Comparison of ENCODE assay signal across 25 mouse cellular contexts in genomic region chr3:138230266-138230665, GRCm38 (mm10). TPM values are rescaled to one million over a fixed set of nuclear protein-coding genes. Genes with fewer than 3 reads are reported as not detected.
"Had no signal": no experiment of that assay in that cellular context is flagged by ENCODE, and none has a peak within 500 bp of the region (broad histone marks: within the 10 kb centered on the region; RNA-seq: fewer than 3 reads in every experiment).

No protein-coding gene starts in this region.

- DNase-seq: kidney, postnatal 10 days; kidney, postnatal 36 days; layer of hippocampus, postnatal 36 days; lung, adult 18-20 months; lung, postnatal 10 days; lung, postnatal 36 days; thymus, adult 2 months; thymus, postnatal 14 days; thymus, postnatal 4 days had no signal

- H3K27ac ChIP-seq: kidney, embryonic 15.5 days; left cerebral cortex, adult 2 months; liver, embryonic 12.5 days; liver, embryonic 15.5 days; lung, embryonic 15.5 days; midbrain, embryonic 10.5 days; midbrain, embryonic 13.5 days; neural tube, embryonic 12.5 days; neural tube, embryonic 15.5 days; stomach, postnatal 0 days had no signal

- H3K36me3 ChIP-seq: kidney, embryonic 15.5 days; liver, embryonic 12.5 days; liver, embryonic 15.5 days; lung, embryonic 15.5 days; midbrain, embryonic 10.5 days; midbrain, embryonic 13.5 days; neural tube, embryonic 12.5 days; neural tube, embryonic 15.5 days had no signal

- H3K4me3 ChIP-seq: kidney, embryonic 15.5 days; left cerebral cortex, adult 2 months; liver, embryonic 12.5 days; liver, embryonic 15.5 days; lung, embryonic 15.5 days; megakaryocyte, embryonic 14.5 days; midbrain, embryonic 10.5 days; midbrain, embryonic 13.5 days; neural tube, embryonic 12.5 days; neural tube, embryonic 15.5 days had no signal

- H3K27me3 ChIP-seq: kidney, embryonic 15.5 days; liver, embryonic 12.5 days; liver, embryonic 15.5 days; lung, embryonic 15.5 days; midbrain, embryonic 13.5 days; neural tube, embryonic 12.5 days; neural tube, embryonic 15.5 days had no signal

- H3K4me1 ChIP-seq: liver, embryonic 12.5 days; liver, embryonic 15.5 days; lung, embryonic 15.5 days; midbrain, embryonic 13.5 days; neural tube, embryonic 12.5 days; neural tube, embryonic 15.5 days had no signal

- H3K9ac ChIP-seq: kidney, embryonic 15.5 days; liver, embryonic 12.5 days; liver, embryonic 15.5 days; lung, embryonic 15.5 days; midbrain, embryonic 13.5 days; neural tube, embryonic 12.5 days; neural tube, embryonic 15.5 days had no signal

RNA-seq across cellular contexts. Expression of gene Adh7, which starts 12.7 kb away (rescaled TPM):
- polyA plus RNA-seq: limb, embryonic 11.5 days; neural tube, embryonic 12.5 days had no signal

RNA-seq across cellular contexts. Expression of gene 4930579F01Rik, which starts 36.6 kb away (rescaled TPM):
- total RNA-seq: layer of hippocampus, adult 8-10 months; layer of hippocampus, postnatal 10 days; layer of hippocampus, postnatal 36 days; left cerebral cortex, adult 2 months; left cerebral cortex, postnatal 10 days; left cerebral cortex, postnatal 36 days had no signal
- polyA plus RNA-seq: limb, embryonic 11.5 days; liver, embryonic 12.5 days; liver, embryonic 15.5 days; midbrain, embryonic 10.5 days; midbrain, embryonic 13.5 days; neural tube, embryonic 12.5 days; neural tube, embryonic 15.5 days; thymus, adult 2 months had no signal
